Mouse (Mus musculus): Measurements from ENCODE around the gene Gm26657. TPM values are rescaled to one million over a fixed set of nuclear protein-coding genes. Genes with fewer than 3 reads are reported as not detected.

Gm26657 gene
- polyA plus RNA-seq, 1 experiment from 2014 or later: not detected

GRCm38 (mm10) chr4:56768913-56769312, 29.0 kb downstream of the Gm26657 start:
- Histone ChIP-seq H3K4me1 (ENCODE audit: control insufficient read depth, insufficient read depth, low read length) (no peaks in the 10 kb centered on the region), H3K27me3 (ENCODE audit: control insufficient read depth, insufficient read depth, low read length) (no peaks in the 10 kb centered on the region), H3K4me3 (ENCODE audit: low read depth, low read length) (no peak overlapping the region), H3K9ac (replicated peaks; ENCODE audit: low read length) (no peak overlapping the region), H3K36me3 (replicated peaks; ENCODE audit: control insufficient read depth, insufficient read depth, low read depth, low read length) (peaks cover 13% of the 10 kb centered on the region), H3K27ac (replicated peaks; ENCODE audit: low read depth, low read length) (no peak overlapping the region), H3K9me3 (replicated peaks; ENCODE audit: control insufficient read depth, low read length) (no peaks in the 10 kb centered on the region), H3K4me2 (ENCODE audit: low read depth, low read length) (no peak overlapping the region)
- ATAC-seq (replicated peaks; ENCODE audit: insufficient number of reproducible peaks, low FRiP score, low TSS enrichment, low read depth) (no peak), DNase-seq (ENCODE audit: low spot score) (no peak)
- 91% methylated on average over 7 of the region's 7 CpGs for WGBS

GRCm38 (mm10) chr4:56771065-56771464, 31.2 kb downstream of the Gm26657 start:
- H3K4me2 ChIP-seq (ENCODE audit: low read depth, low read length): no peak overlapping the region
- no peak for DNase-seq (ENCODE audit: low spot score)
- no peaks in the 10 kb centered on the region for H3K9me3 ChIP-seq (replicated peaks; ENCODE audit: control insufficient read depth, low read length)
- H3K27me3 ChIP-seq (ENCODE audit: control insufficient read depth, insufficient read depth, low read length): no peaks in the 10 kb centered on the region
- no peaks in the 10 kb centered on the region for H3K4me1 ChIP-seq (ENCODE audit: control insufficient read depth, insufficient read depth, low read length)
- H3K27ac ChIP-seq (replicated peaks; ENCODE audit: low read depth, low read length): no peak overlapping the region
- WGBS: 68% methylated on average over 1 of the region's 1 CpGs
- H3K36me3 ChIP-seq (replicated peaks; ENCODE audit: control insufficient read depth, insufficient read depth, low read depth, low read length): peaks cover 13% of the 10 kb centered on the region
- H3K4me3 ChIP-seq (ENCODE audit: low read depth, low read length): no peak overlapping the region
- no peak overlapping the region for H3K9ac ChIP-seq (replicated peaks; ENCODE audit: low read length)
- no peak for ATAC-seq (replicated peaks; ENCODE audit: insufficient number of reproducible peaks, low FRiP score, low TSS enrichment, low read depth)

Other genes with a start within 250 kb of the Gm26657 start
- not detected in 2 replicates for gene Actl7b, start 1.4 kb downstream of the Gm26657 start, polyA plus RNA-seq (2014; fragmentation: Nextera tagmentation; extraction: Ambion mirVana)
- not detected in 2 replicates for gene Actl7a, start 3.3 kb downstream of the Gm26657 start, polyA plus RNA-seq (2014; fragmentation: Nextera tagmentation; extraction: Ambion mirVana)
- 92.8 and 111 TPM in 2 replicates for gene Elp1, start 62.3 kb downstream of the Gm26657 start, polyA plus RNA-seq (2014; fragmentation: Nextera tagmentation; extraction: Ambion mirVana)
- 27.7 and 29.7 TPM in 2 replicates for gene Fam206a, start 62.3 kb downstream of the Gm26657 start, polyA plus RNA-seq (2014; fragmentation: Nextera tagmentation; extraction: Ambion mirVana)
- gene Ctnnal1, start 125.1 kb downstream of the Gm26657 start, polyA plus RNA-seq (2014; fragmentation: Nextera tagmentation; extraction: Ambion mirVana): 34.2 and 36.0 TPM in 2 replicates
- gene Tmem245, start 207.4 kb downstream of the Gm26657 start, polyA plus RNA-seq (2014; fragmentation: Nextera tagmentation; extraction: Ambion mirVana): 5.4 and 6.1 TPM in 2 replicates